Mouse (Mus musculus) thymus, postnatal 0 days (tissue): ENCODE results near the gene Wdr90. TPM values are rescaled to one million over a fixed set of nuclear protein-coding genes. Genes with fewer than 3 reads are reported as not detected.

Experiments used
- DNase-seq: peaks from one replicate; pipeline ENCODE4 v3.0.0-alpha.2; 2015; ENCODE audit warnings: low spot score
- polyA plus RNA-seq: library from polyadenylated mRNA; unstranded; fragments of >200 nt; fragmentation: Nextera tagmentation; extraction: Ambion mirVana; gene quantifications from 2 replicates; pipeline ENCODE4 v1.2.1, GENCODE M21; 2015

Wdr90 gene
- polyA plus RNA-seq, 1 experiment from 2014 or later: 10.1 TPM

DNA sequence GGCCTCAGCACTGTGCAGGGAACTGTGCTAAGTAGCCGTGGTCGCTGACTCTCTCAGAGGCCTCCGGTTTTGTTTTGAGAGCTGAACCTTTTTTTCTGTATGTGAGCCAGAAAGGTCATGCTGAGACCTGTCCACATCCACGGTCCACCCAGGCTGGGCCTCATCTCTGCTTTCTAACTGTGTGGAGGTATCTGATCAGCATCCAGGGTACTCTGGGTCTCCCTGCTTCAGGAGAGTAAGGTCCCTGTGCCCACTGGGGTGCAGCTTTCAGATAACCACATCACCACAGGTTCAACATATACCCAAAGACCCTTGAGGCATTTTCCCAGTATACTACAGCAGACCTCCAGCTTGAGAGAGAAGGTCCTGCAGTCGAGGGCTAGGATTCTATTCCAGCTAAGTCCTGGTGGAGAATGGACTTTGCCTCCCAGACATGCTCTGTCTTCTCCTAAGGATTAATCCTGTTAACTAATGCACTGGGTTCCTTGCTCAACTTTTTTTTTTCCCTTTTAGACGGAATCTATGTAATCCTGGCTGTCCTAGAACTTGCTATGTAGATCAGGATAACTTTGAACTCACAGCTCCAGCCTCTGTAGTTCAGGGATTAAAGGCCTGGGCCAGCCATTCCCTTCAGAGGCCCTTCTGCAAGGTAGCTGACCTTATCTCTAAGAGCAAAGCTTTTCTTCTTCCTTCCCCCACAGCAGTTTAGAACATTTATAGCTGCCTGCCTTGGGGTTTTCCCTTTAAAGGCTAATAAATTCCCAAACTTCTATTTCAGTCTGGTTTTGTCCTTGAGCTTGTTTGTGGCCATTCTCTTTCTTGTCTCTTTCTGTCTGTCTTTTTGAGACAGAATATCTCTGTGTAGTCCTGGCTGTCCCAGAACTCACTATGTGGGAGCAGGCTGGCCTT, 657 bp upstream of the Wdr90 start:
- no peak for DNase-seq

DNA sequence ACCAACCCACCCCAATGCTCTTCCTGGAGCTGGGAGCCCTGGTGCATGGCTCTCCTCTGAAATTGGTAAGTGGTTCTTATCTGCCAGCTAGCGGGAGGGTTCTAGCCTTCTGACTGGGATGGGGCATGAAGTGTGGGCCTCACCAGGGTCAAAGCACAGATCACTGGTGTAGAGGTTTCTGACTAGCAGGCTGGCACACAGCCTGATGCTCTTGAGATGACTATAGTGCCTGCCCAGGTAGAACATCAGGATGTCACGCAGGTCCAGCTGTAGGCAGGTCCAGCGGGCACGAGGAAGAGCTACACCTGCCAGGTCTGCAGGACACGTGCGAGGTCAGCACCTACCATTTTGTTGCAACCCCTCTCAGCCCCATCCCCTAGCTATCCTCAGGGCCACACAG, 1.1 kb downstream of the Wdr90 start:
- DNase-seq: no peak

DNA sequence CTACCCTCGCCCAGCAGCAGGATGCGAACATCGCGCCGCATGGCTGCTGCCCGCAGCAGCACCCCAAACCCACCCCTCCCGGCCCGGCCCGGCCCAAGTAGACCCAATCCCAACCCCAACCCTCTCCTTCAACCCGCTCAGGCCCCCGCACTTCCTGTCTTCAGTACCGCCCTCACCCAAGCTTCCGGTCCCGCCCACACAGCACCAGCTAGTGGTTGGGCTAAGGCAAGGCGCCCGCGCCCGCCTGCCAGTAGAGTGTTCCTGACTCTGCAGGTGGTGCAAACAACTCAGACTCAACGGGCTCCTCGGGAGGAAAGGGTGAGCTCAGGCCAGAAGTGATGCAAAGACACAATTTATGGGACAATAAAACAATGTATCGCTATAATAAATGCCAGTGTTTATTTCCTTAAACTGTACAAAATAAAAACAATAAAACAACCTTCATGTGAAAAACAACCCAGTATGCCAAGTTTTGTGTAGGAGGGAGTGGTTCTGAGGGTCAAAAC, 16.9 kb downstream of the Wdr90 start, which contains the start of gene Rhot2:
Gene Rhot2 (minus strand): TSS at position 456 of the 506 bp plus-strand sequence.
- DNase-seq: peak; percentile 97

DNA sequence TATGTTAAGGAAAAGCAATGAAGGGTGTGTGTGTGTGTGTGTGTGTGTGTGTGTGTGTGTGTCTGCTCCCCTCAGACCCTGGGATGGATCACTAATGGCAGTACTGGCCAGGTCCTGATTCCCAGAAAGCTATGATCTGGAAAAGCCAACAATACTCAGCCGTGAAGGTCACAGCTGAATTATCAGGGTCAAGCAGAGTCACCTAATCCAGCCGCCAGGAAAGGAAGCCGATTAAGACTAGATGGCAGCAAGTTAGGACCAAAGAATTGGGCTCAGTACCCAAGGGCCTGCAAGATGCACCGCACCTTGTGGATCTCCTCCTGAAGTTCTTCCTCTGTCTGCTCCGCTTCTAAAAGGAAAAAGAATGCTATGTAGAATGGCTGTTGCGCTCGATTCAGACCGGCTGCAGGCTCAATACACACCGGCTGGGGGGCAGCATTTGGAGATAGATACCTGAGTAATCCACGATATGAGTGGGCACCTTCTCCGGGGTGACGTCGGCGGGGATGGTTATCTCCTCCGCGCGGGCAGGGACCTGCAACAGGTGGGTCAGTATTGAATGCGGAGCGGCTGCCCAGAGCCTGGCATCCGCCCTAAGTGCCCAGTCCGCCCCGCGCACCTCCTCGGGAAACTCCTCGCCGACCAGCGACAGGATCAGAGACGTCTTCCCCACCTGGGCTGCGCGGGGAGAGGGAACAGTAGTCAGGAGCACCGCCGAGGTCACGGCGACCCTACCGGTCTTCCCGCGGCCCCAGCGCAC, 17.5 kb downstream of the Wdr90 start:
- DNase-seq: no peak

DNA sequence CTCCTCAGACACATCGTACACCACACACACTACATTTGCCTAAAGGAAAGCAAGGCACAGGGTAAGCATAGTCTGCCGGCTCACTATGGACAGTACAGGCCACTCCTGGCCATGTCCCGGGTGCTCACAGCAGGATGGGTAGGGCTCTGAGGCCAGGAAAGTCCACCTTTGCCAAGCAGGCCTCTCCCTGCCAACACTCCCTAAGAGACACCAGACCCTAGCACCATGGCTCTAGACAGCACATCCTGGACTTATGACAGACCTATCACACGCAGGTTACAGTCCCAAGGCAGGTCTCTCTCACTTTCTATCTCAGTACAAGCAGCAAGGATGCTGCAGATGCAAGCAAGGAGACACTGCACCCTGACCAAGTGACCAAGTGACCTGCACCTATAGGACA, 18.2 kb downstream of the Wdr90 start:
- DNase-seq: no peak

DNA sequence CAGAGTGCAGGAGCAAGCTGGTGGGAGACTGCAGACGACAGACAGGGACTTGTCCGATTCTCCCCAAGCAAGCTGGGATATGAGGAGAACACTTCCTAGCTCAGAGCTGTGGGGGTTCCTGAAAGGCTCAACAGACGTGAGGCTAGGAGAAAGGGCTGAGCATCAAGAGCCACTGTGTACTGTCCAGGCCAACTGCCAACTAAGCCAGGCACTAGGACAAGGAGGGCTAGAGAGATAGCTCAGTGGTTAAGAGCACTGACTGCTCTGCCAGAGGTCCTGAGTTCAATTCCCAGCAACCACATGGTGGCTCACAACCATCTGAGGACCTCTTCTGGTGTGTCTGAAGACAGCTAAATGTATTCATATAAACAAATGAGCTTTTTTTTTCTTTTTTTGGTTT, 18.8 kb downstream of the Wdr90 start:
- DNase-seq: no peak

DNA sequence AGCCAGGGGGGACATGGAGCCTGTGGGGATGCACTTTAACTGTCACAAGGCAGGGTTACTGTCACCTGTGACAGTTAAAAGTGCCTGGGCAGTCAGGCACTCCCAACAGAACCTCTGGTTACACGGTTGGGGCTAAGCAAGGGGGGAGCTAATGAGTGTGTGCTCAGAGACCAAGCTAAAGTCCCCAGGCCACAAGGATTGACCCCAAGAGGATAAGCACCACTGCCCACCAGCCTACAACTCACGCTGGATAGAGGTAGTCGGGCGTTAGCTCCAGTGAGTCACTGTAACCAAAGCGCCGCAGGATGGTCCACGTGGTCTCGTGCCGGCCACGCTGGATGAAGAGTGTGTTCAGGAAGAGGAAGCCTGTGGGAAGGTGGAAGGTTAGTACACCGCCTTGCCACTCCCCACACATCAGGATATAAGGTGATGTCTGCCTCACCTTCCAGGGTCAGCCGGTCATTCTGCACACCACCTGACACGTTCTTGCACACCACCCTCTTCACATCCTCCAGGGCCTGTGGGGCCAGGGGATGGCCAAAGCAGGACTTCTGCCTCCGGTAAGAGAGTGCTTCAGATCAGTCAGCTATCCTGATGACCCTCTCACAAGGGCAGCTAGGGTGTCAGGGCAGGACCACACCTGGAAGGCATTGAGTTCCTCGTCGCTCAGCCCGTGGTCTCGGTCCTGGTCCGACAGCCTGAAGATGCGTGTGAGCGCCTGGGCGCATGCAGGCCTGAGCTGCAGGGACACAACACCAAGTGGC, 20.0 kb downstream of the Wdr90 start, which contains the start of gene Gm20683:
Gene Gm20683 (minus strand): TSS at position 647 of the 764 bp plus-strand sequence.
- DNase-seq: no peak

DNA sequence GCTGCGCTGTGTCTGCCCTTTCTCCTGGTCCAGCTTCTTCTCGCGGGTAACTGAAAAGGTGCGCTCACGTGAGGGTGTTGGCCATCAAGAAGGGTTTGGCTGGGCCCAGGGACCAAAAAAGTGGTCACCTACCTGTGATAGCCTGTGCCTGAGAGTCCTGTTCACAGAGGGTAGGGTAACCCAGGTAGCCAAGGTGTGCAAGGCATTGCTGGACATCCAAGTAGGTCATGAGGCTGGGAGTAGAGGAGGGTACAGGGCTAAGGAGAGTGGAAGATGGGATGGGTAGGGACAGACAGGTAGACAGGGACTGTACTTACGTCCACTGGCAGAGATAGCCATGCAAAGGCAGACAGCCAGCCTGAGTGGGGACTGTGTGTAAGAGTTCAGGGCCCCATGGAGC, 20.8 kb downstream of the Wdr90 start:
- no peak for DNase-seq

DNA sequence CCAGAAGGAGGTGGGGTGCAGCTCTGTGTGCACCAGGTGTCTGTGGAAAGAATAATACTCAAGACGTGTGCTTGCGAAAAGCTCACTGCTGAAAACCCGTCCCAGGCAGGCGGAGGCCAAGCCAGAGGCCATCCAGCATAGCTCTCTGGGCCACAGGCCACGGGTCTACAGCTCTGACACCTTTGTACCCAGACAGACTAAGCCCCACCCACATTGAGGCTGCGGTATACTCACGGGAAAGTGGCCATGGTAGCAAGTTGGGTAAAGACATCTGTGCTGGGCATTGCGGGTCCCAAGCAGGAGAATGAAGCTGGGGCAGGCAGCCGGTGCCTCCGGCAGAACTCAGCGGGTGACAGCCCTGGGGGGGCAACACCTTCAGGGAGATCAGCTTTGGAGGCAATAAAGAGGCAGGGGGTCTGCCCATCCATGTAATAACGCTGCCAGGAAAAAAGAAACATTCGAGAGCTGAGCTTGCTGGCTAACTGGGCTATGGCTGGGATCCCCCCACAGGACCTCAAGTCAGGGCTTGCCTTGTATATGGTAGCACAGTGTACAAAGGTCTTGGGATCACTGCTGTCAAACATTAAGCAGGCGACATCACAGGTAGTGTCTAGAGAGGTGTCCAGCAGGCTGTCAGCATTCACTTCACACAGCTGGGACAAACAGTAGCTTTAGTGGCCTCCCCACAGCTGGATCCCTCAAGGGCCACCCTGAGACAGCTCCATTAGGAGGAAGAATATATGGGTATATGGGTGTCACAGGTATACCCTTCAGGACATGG, 21.7 kb downstream of the Wdr90 start:
- DNase-seq: no peak

DNA sequence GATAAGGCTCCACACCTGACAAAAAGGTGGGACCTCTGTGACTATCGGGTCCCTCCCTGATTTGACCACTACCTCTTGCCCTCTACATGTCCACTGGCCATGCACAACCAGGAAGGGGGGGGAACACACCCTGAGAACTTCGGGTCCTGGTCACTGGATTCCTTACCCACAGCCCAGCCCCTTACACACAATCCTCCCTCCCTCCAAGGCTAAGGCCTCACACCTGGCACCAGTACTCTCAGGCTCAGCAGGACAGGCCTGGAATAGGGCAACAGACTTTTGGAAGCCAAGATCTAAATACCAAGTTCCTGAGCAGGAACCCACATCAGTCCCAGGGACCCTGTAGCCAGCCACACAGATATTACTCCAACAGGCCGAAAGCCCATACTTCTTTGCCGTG, 22.4 kb downstream of the Wdr90 start:
- DNase-seq: no peak

DNA sequence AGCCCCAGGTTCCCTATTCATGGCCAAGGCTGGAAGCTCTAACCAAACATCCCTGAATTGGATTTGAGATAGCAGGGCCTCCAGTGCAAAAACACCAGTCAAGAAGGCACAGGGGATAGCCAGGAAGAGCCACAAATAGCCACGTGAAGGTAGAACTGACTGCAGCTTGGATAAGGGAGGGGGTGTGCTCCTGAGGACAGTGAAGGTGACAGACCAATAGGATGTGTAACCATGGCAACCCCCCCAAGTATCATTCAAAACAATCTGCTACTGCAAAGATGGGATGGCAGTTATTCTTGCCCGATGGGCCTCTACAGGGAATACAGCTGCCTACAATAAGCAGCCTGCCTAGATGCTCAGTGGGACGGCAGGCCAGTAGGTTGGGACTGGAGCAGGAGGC, 23.8 kb downstream of the Wdr90 start:
- no peak for DNase-seq

DNA sequence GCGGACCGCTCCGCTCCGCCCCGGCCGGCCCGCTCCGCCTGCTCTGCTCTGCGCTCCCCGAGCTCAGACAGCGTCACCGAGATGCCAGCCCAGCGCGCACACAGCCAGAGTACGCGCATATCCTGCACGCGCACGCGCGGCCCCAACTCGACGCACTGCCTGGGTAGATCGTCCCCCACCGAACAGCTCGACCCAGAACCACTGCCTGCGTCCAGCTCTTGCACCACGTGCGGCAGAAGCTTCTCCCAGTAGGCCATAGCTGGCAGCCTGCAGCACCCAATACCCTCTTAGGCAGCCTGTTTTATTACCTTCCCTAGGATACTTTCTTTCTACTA, 24.3 kb downstream of the Wdr90 start, which contains the start of gene Rhbdl1:
Gene Rhbdl1 (minus strand): TSS at position 220 of the 335 bp plus-strand sequence.
- DNase-seq: peak; percentile 59

DNA sequence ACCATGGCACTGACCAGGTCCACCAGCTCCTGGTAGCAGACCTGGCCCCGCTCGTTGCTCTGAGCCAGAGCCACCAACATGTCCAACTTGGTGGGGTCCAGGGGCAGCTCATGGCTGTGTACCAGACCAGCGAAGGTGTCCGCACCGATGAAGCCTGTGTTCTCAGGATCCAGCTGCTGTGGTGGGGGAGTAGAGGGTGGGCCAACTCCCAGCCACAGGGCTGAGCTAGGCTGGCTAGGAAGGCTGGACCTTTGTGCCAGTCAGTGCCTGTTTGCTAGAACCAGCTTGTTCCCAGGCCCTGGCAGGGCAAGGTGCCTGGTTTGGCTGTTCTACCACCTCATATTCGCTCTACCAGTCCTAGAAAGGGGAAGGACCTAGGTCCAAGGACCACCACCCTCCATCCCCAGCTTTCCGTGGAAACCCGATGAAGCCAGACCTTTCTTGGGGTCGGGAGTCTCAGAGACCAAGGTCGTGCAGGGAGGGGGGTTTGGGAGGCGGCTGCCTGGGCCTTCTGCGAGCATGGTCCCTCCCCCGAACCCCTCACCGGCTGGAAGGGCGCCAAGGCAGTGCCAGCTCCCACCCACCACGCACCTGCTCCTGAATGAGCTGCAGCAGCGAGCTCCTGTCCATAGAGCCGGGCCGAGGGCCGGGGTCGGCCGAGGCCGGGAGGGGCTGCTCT, 24.8 kb downstream of the Wdr90 start:
- no peak for DNase-seq

DNA sequence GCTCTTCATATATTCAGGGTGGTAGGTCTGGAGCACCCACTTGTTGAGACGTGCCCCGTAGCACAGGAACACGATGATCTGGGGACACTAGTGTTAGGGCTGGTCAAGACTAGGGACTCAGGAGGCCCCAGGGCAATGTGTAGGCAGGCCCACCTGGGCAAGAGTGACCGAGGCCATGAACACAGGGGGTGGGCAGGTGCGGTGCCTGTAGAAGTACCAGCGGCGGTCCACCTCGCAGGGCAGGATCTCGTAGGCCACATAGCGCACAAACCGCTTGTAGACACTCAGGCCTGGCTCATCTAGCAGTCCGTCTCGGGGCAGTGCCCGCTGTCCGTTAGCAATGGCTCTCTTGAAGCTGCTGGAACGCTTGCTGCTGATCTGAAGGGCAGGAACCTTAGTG, 25.5 kb downstream of the Wdr90 start:
- no peak for DNase-seq

DNA sequence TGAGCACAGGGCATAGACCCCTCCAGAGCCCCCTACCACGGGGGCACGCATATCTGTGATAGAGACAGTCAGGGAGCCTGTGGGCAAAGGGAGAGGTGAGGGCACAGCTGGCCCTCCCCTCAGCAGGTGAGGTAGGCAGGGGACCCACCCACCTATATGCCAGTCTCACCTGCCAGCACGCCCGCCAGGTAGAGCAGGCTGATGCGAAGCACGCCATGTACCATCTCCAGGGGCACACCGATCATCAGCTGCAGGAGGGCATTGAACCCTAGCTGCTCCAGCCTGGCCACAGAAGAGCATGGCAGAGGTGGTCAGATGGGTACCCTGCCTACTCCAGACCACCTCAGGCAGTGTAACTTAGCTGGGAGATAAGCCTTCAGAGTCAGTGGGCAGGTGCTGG, 26.0 kb downstream of the Wdr90 start:
- DNase-seq: no peak

DNA sequence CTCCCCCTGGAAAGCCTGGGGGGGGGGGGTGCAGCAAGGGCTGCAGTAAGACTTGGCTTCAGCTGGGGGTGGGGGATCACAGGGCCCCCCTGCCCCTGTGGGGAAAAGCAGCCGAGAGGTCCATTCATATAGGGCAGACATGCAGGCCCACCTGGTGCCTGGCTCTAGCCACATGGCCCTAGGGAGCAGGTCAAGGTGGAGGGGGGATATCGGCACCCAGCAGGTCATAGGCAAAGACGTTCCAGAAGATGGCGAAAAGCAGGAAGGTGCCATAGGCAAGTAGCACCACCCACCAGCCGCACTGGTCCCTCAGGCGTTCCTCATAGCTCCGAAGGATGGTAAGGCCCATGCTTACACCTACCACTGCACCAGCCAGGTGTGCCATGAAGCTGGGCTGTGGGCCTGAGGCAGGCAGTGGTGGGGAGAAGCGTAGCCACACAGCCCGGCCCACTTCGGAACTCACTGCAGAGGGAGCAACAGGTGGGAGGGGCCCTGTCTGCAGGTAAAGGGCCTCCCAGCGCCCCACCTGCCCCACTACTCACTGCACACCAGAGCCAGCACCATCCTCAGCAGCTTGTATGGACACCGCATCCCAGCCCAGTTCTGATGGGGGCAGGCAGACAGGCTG, 26.6 kb downstream of the Wdr90 start:
- DNase-seq: no peak

DNA sequence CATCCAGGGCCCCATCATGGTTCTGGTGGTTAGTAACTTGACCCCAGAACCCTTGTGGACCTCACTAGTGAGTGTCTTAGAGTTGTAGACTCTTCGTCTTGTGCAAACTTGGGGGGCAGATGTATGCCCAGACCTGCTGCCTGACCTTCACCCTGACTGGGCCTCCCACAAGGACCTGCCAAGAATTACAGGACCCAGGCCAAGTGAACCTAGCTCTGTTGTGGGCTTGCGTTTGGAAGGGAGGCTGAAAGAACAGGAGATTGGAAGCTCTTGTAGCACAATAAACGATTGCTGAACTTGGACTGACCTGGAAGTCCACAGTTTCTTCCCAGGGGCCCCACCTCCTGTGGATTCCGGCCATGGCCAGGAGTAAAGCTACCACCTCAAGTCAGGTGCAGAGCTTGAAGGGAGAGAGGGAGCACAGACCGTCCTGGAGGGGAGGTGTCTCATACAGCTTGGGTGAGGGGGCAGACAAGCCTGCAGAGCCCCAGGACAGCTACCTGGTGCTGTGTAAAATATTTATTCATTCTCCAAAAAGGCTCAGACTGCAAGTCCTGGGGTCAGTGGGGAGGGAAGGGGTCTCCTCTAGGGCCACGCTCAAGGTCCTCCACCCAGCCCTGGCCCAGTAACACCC, 27.2 kb downstream of the Wdr90 start:
- no peak for DNase-seq

DNA sequence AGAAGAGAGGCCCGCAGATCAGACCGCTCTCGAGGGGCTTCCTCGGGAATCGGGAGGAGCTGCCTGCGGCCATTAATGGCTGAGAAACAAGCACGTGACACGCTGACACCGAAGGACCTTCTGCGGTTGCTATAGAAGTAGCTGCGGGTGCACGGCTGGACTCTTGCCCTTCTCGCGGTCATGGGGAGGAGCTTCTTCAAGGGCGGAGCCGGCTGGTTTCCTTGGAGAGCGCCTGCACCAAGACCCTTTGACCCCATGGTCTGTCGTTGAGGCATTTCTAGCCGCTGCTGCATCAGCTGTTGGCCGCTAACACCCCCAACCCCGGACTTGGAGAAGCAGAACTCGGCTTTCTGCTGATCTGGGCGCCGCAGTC, 28.0 kb downstream of the Wdr90 start, which contains the start of gene Stub1:
Gene Stub1 (minus strand): TSS at position 114 of the 373 bp plus-strand sequence.
- no peak for DNase-seq
